Mouse (Mus musculus): Measurements from ENCODE around the gene Dus2. TPM values are rescaled to one million over a fixed set of nuclear protein-coding genes. Genes with fewer than 3 reads are reported as not detected.

Dus2 gene
- total and polyA plus RNA-seq, 3 experiments: 20.7 to 27.2 (median 23.2) TPM

GRCm38 (mm10) chr8:106055038-106055437 is 63.9 kb downstream of the Dus2 start:
- H3K4me3 ChIP-seq (replicated peaks in 1 of 3; ENCODE audit: low read depth in 2 of 3, low read length in 2 of 3, poor library complexity in 1 of 3): peak overlapping the region; percentile 53 to 74 (median 60)
- dilution Hi-C loops (cut with MboI; ENCODE audit: extremely low pct_ligation_motif_present, extremely low pct_unique_long_range_greater_than_20kb, low sequenced_read_pairs): no loop called here
- H3K36me3 ChIP-seq (replicated peaks in 1 of 2; ENCODE audit: control insufficient read depth in 1 of 2, insufficient read depth in 1 of 2, low read length in 1 of 2): peaks cover 0 to 27% of the 10 kb centered on the region in 2 experiments
- H3K79me2 ChIP-seq (replicated peaks; ENCODE audit: control insufficient read depth, extremely low read depth, insufficient read depth, poor library complexity, severe bottlenecking): peaks cover 54% of the 10 kb centered on the region
- H3K9ac ChIP-seq (ENCODE audit: insufficient read depth, low read depth): peak overlapping the region; percentile 95
- peak overlapping the region; percentile 95 for H3K27ac ChIP-seq (ENCODE audit: insufficient read depth, low read depth)
- TF ChIP-seq ZKSCAN1 (IDR thresholded peaks at IDR 0.05; ENCODE audit: borderline replicate concordance, low read depth, low read length): no peak
- no peak for TF ChIP-seq CTCF (conservative IDR thresholded peaks at IDR 0.05 in 1 of 2, IDR thresholded peaks at IDR 0.05 in 1 of 2; ENCODE audit: low read depth in 2 of 2, low read length in 2 of 2)
- no peak for TF ChIP-seq SIN3A (IDR thresholded peaks at IDR 0.05; ENCODE audit: low read length)
- TF ChIP-seq POLR2A (IDR thresholded peaks at IDR 0.05; ENCODE audit: low read depth, low read length): peak; percentile 46; the same call in 1 of the 2 replicates
- peak; percentile 63; the same call in 1 of the 2 replicates for TF ChIP-seq TBP (conservative IDR thresholded peaks at IDR 0.05; ENCODE audit: low read depth, low read length)
- TF ChIP-seq ZMIZ1 (IDR thresholded peaks at IDR 0.05; ENCODE audit: low read depth, low read length): peak; percentile 32; the same call in 1 of the 2 replicates
- TF ChIP-seq ETS1 (conservative IDR thresholded peaks at IDR 0.05; ENCODE audit: low read depth, low read length): peak; percentile 36; the same call in 1 of the 2 replicates
- TF ChIP-seq EP300 (IDR thresholded peaks at IDR 0.05; ENCODE audit: low read length): no peak
- no peak for TF ChIP-seq PAX5 (IDR thresholded peaks at IDR 0.05; ENCODE audit: low read length)
- TF ChIP-seq BHLHE40 (IDR thresholded peaks at IDR 0.05; ENCODE audit: low read depth, low read length): peak; percentile 22; the same call in 1 of the 2 replicates
- TF ChIP-seq POLR2AphosphoS2 (IDR thresholded peaks at IDR 0.05; ENCODE audit: low read depth, low read length): 0 out of 2 replicates have a peak, but pooled peaks have one; percentile 2
- no peak for TF ChIP-seq MAX (IDR thresholded peaks at IDR 0.05; ENCODE audit: low read length)
- TF ChIP-seq ZC3H11A (IDR thresholded peaks at IDR 0.05; ENCODE audit: low read depth, low read length): no peak
- peak; percentile 37; the same call in 1 of the 2 replicates for TF ChIP-seq IRF4 (IDR thresholded peaks at IDR 0.05; ENCODE audit: low read depth, low read length)
- TF ChIP-seq RCOR1 (conservative IDR thresholded peaks at IDR 0.05; ENCODE audit: low read depth, low read length): no peak
- no peak for TF ChIP-seq CHD2 (IDR thresholded peaks at IDR 0.05; ENCODE audit: low read length)
- peak; percentile 53; the same call in 1 of the 2 replicates for TF ChIP-seq TCF12 (IDR thresholded peaks at IDR 0.05; ENCODE audit: low read depth, low read length)
- no peak for TF ChIP-seq E2F4 (IDR thresholded peaks at IDR 0.05; ENCODE audit: insufficient replicate concordance, low read depth, low read length)
- TF ChIP-seq GABPA (IDR thresholded peaks at IDR 0.05; ENCODE audit: insufficient replicate concordance, low read depth, low read length): no peak
- no peak for TF ChIP-seq SMC3 (IDR thresholded peaks at IDR 0.05; ENCODE audit: low read depth, low read length)
- TF ChIP-seq MAFK (IDR thresholded peaks at IDR 0.05; ENCODE audit: insufficient replicate concordance, low read length): no peak
- no peak for TF ChIP-seq NRF1 (IDR thresholded peaks at IDR 0.05; ENCODE audit: low read depth, low read length)
- no peak for TF ChIP-seq RAD21 (IDR thresholded peaks at IDR 0.05; ENCODE audit: low read depth, low read length)
- peak; percentile 32; the same call in 1 of the 2 replicates for TF ChIP-seq MYC (IDR thresholded peaks at IDR 0.05; ENCODE audit: low read depth, low read length)
- peak; percentile 56 for TF ChIP-seq ZNF384 (IDR thresholded peaks at IDR 0.05; ENCODE audit: low read depth, low read length)
- no peak for TF ChIP-seq JUN (IDR thresholded peaks at IDR 0.05; ENCODE audit: insufficient read depth, low read depth, low read length)
- TF ChIP-seq CHD1 (IDR thresholded peaks at IDR 0.05; ENCODE audit: low read depth, low read length): no peak
- TF ChIP-seq ELF1 (IDR thresholded peaks at IDR 0.05; ENCODE audit: low read depth, low read length): peak; percentile 35; the same call in 1 of the 2 replicates
- TF ChIP-seq MXI1 (IDR thresholded peaks at IDR 0.05; ENCODE audit: low read depth, low read length): no peak; the same call in 1 of the 2 replicates
- TF ChIP-seq HCFC1 (IDR thresholded peaks at IDR 0.05; ENCODE audit: low read depth, low read length): no peak
- TF ChIP-seq UBTF (IDR thresholded peaks at IDR 0.05; ENCODE audit: low read depth, low read length): no peak
- in situ Hi-C loops (cut with MboI; ENCODE audit: low pct_ligation_motif_present, low pct_unique_long_range_greater_than_20kb, low sequenced_read_pairs): no loop called here
- H3K4me2 ChIP-seq (ENCODE audit: insufficient read depth, low read depth, poor library complexity, severe bottlenecking): peak overlapping the region; percentile 79
- H3K9me3 ChIP-seq (replicated peaks; ENCODE audit: low read length): no peaks in the 10 kb centered on the region
- DNase-seq (ENCODE audit: extremely low read depth): peak; percentile 74
- H3K27me3 ChIP-seq (replicated peaks): no peaks in the 10 kb centered on the region
- peaks cover 14 to 40% of the 10 kb centered on the region in 2 experiments for H3K4me1 ChIP-seq (ENCODE audit: control insufficient read depth in 1 of 2, insufficient read depth in 2 of 2)

Data from CH12.LX (cell line).